Mouse (Mus musculus): ENCODE data around the gene Clec4f. TPM values are rescaled to one million over a fixed set of nuclear protein-coding genes. Genes with fewer than 3 reads are reported as not detected.

Gene Clec4f
- total and polyA plus RNA-seq, 3 experiments, result not detected

DNA sequence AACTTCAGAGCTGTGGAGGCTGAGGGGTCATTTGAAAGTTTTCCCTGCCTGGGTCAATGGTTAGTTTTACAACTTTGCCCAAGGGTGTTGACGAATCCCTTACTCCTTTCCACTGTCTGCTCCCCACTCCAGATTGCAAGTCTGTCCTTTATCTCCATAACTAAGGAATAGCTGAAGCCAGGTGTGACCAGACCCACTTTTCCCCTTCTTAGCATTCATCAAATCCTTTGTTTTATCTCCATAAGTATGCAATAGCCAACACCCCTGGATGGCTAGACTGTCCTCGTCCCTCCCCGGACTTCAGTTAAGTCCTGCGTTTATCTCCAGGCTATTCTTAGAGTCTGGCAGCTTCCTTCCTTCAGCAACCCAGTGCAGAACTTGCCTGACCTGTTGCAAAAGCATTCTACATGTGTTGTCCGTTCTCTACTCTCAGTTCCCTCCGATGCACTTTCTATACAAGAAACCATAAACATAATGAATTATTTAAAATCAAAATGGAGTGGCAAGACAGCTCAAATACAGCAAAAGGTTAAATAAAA lies 56.3 kb downstream of the Clec4f start:
- no peak for TF ChIP-seq NRF1 (IDR thresholded peaks at IDR 0.05; ENCODE audit: low read depth, low read length)
- TF ChIP-seq ZC3H11A (IDR thresholded peaks at IDR 0.05; ENCODE audit: low read depth, low read length), result no peak
- TF ChIP-seq SMC3 (IDR thresholded peaks at IDR 0.05; ENCODE audit: low read depth, low read length), result no peak
- no peak for TF ChIP-seq MAX (IDR thresholded peaks at IDR 0.05; ENCODE audit: low read length)
- no peak for TF ChIP-seq KAT2A (IDR thresholded peaks at IDR 0.05; ENCODE audit: insufficient replicate concordance, low read length)
- no peak for TF ChIP-seq CHD2 (IDR thresholded peaks at IDR 0.05; ENCODE audit: low read length)
- TF ChIP-seq ZMIZ1 (IDR thresholded peaks at IDR 0.05; ENCODE audit: low read depth, low read length), result no peak
- H3K9ac ChIP-seq (ENCODE audit: insufficient read depth, low read depth), result no peak overlapping the region
- dilution Hi-C loops (cut with MboI; ENCODE audit: extremely low pct_ligation_motif_present, extremely low pct_unique_long_range_greater_than_20kb, low sequenced_read_pairs), result no loop called here
- peaks cover 11 to 12% of the 10 kb centered on the region in 2 experiments for H3K4me1 ChIP-seq (ENCODE audit: control insufficient read depth in 1 of 2, insufficient read depth in 2 of 2)
- no peaks in the 10 kb centered on the region for H3K79me2 ChIP-seq (replicated peaks; ENCODE audit: control insufficient read depth, extremely low read depth, insufficient read depth, poor library complexity, severe bottlenecking)
- peaks cover 56% of the 10 kb centered on the region for H3K27me3 ChIP-seq (replicated peaks)
- no peak overlapping the region for H3K4me2 ChIP-seq (ENCODE audit: insufficient read depth, low read depth, poor library complexity, severe bottlenecking)
- in situ Hi-C loops (cut with MboI; ENCODE audit: low pct_ligation_motif_present, low pct_unique_long_range_greater_than_20kb, low sequenced_read_pairs), result no loop called here
- H3K36me3 ChIP-seq (replicated peaks in 1 of 2; ENCODE audit: control insufficient read depth in 1 of 2, insufficient read depth in 1 of 2, low read length in 1 of 2), result no peaks in the 10 kb centered on the region
- no peak overlapping the region for H3K4me3 ChIP-seq (replicated peaks in 1 of 3; ENCODE audit: low read depth in 2 of 3, low read length in 2 of 3, poor library complexity in 1 of 3)
- H3K27ac ChIP-seq (ENCODE audit: insufficient read depth, low read depth), result no peak overlapping the region
- no peaks in the 10 kb centered on the region for H3K9me3 ChIP-seq (replicated peaks; ENCODE audit: low read length)
- no peak for DNase-seq (ENCODE audit: extremely low read depth)

DNA sequence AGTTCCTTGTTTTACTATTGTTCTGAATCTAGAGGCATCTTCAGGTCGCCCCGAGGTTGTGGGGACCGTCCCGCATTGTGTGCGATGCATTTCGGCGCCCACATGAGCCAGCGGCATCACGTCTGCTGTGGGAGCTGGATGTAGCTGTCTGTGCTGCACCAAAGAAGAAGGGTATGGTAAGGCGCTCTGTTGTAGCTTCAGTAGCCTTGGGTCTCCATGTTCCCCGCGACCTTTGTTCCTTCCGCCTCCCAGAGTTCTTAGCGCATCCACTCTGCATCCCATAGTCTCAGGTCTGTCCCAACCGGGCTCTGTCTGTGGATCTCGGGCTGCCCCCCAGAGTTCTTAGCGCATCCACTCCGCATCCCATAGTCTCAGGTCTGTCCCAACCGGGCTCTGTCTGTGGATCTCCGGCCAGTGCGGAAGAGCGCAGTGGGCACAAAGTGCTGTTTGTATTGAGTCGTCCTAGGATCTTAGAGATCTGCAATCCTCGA lies 56.9 kb downstream of the Clec4f start:
- Histone ChIP-seq H3K4me2 (ENCODE audit: insufficient read depth, low read depth, poor library complexity, severe bottlenecking) (peak overlapping the region; percentile 47; the same call in 1 of the 2 replicates), H3K36me3 (replicated peaks in 1 of 2; ENCODE audit: control insufficient read depth in 1 of 2, insufficient read depth in 1 of 2, low read length in 1 of 2) (no peaks in the 10 kb centered on the region), H3K79me2 (replicated peaks; ENCODE audit: control insufficient read depth, extremely low read depth, insufficient read depth, poor library complexity, severe bottlenecking) (no peaks in the 10 kb centered on the region), H3K9me3 (replicated peaks; ENCODE audit: low read length) (no peaks in the 10 kb centered on the region), H3K9ac (ENCODE audit: insufficient read depth, low read depth) (no peak overlapping the region), H3K27ac (ENCODE audit: insufficient read depth, low read depth) (no peak overlapping the region), H3K27me3 (replicated peaks) (peaks cover 56% of the 10 kb centered on the region), H3K4me1 (ENCODE audit: control insufficient read depth in 1 of 2, insufficient read depth in 2 of 2) (peaks cover 11 to 12% of the 10 kb centered on the region in 2 experiments), H3K4me3 (replicated peaks in 1 of 3; ENCODE audit: low read depth in 2 of 3, low read length in 2 of 3, poor library complexity in 1 of 3) (peak overlapping the region in 1 of 3 experiments; percentile 42)
- TF ChIP-seq USF2 (conservative IDR thresholded peaks at IDR 0.05; ENCODE audit: low read depth, low read length), result no peak
- 0 out of 2 replicates have a peak, but pooled peaks have one; percentile 5 for TF ChIP-seq IRF4 (IDR thresholded peaks at IDR 0.05; ENCODE audit: low read depth, low read length)
- DNase-seq (ENCODE audit: extremely low read depth), result no peak
- dilution Hi-C loops (cut with MboI; ENCODE audit: extremely low pct_ligation_motif_present, extremely low pct_unique_long_range_greater_than_20kb, low sequenced_read_pairs), result no loop called here
- in situ Hi-C loops (cut with MboI; ENCODE audit: low pct_ligation_motif_present, low pct_unique_long_range_greater_than_20kb, low sequenced_read_pairs), result no loop called here

DNA sequence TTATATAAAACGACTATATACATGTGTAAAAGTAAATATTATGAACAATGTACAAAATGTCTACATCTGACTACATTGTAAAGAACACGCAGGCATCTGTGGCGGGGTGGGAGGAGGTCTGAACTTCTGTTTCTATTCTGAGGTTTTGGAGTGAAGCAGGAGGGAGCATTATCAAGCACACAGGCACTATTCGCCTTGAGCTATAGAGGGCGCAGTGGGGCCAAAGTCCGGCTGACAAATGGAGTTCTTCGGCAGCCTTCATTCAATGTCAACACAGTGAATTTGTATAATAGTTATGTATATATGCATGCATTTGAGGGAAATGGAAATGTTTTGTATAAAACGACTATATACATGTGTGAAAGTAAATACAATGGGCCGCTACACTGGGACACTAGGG lies 57.3 kb downstream of the Clec4f start:
- TF ChIP-seq SMC3 (IDR thresholded peaks at IDR 0.05; ENCODE audit: low read depth, low read length), result peak; percentile 36
- TF ChIP-seq RAD21 (IDR thresholded peaks at IDR 0.05; ENCODE audit: low read depth, low read length), result peak; percentile 46
- TF ChIP-seq CTCF (conservative IDR thresholded peaks at IDR 0.05 in 1 of 2, IDR thresholded peaks at IDR 0.05 in 1 of 2; ENCODE audit: low read depth in 2 of 2, low read length in 2 of 2), result peak; percentile 50 to 76; a peak in 3 of 4 replicates
- TF ChIP-seq ZNF384 (IDR thresholded peaks at IDR 0.05; ENCODE audit: low read depth, low read length), result no peak
- 0 out of 2 replicates have a peak, but pooled peaks have one; percentile 11 for TF ChIP-seq IRF4 (IDR thresholded peaks at IDR 0.05; ENCODE audit: low read depth, low read length)
- Histone ChIP-seq H3K9ac (ENCODE audit: insufficient read depth, low read depth) (no peak overlapping the region), H3K4me2 (ENCODE audit: insufficient read depth, low read depth, poor library complexity, severe bottlenecking) (peak overlapping the region; percentile 47; the same call in 1 of the 2 replicates), H3K79me2 (replicated peaks; ENCODE audit: control insufficient read depth, extremely low read depth, insufficient read depth, poor library complexity, severe bottlenecking) (no peaks in the 10 kb centered on the region), H3K36me3 (replicated peaks in 1 of 2; ENCODE audit: control insufficient read depth in 1 of 2, insufficient read depth in 1 of 2, low read length in 1 of 2) (no peaks in the 10 kb centered on the region), H3K27me3 (replicated peaks) (peaks cover 56% of the 10 kb centered on the region), H3K9me3 (replicated peaks; ENCODE audit: low read length) (no peaks in the 10 kb centered on the region), H3K4me3 (replicated peaks in 1 of 3; ENCODE audit: low read depth in 2 of 3, low read length in 2 of 3, poor library complexity in 1 of 3) (peak overlapping the region in 1 of 3 experiments; percentile 42), H3K4me1 (ENCODE audit: control insufficient read depth in 1 of 2, insufficient read depth in 2 of 2) (peaks cover 11 to 12% of the 10 kb centered on the region in 2 experiments), H3K27ac (ENCODE audit: insufficient read depth, low read depth) (no peak overlapping the region)
- dilution Hi-C loops (cut with MboI; ENCODE audit: extremely low pct_ligation_motif_present, extremely low pct_unique_long_range_greater_than_20kb, low sequenced_read_pairs), result no loop called here
- peak; percentile 64 for DNase-seq (ENCODE audit: extremely low read depth)
- in situ Hi-C loops (cut with MboI; ENCODE audit: low pct_ligation_motif_present, low pct_unique_long_range_greater_than_20kb, low sequenced_read_pairs), result no loop called here
